Mouse (Mus musculus) cerebellum, adult 2 months (tissue): ENCODE measurements around the gene AI854703. TPM values are rescaled to one million over a fixed set of nuclear protein-coding genes. Genes with fewer than 3 reads are reported as not detected.

Experiments used
- DNase-seq, 2 experiments: peaks; one replicate each; pipeline ENCODE4 v3.0.0; 2021
- H3K27ac ChIP-seq: fragments of 200-500 bp; 2 replicates; pipeline ENCODE4 v1.5.1; 2012; ENCODE audit warnings: low read length, control low read depth, inconsistent platforms; ENCODE audit not compliant: insufficient read depth
- H3K27me3 ChIP-seq: fragments of 200-500 bp; 2 replicates; pipeline ENCODE4 v1.6.1; 2012; ENCODE audit warnings: inconsistent platforms, mild to moderate bottlenecking, low read length, moderate library complexity; ENCODE audit not compliant: control insufficient read depth, insufficient read depth
- H3K4me1 ChIP-seq: fragments of 200-500 bp; 2 replicates; pipeline ENCODE4 v1.6.1; 2011; ENCODE audit warnings: low read length; ENCODE audit not compliant: control insufficient read depth, insufficient read depth
- H3K4me3 ChIP-seq: fragments of 200-500 bp; replicated peaks from 2 replicates; pipeline ENCODE3; 2011; ENCODE audit warnings: mild to moderate bottlenecking, low read depth, low read length, control low read depth; ENCODE audit not compliant: insufficient read depth
- CTCF ChIP-seq: fragments of 200-500 bp; IDR thresholded peaks from 2 replicates; pipeline ENCODE4 v1.5.1; 2011; ENCODE audit warnings: low read depth, mild to moderate bottlenecking, control low read depth, low read length, moderate library complexity, borderline replicate concordance; ENCODE audit not compliant: insufficient read depth
- POLR2A ChIP-seq: fragments of 200-500 bp; IDR thresholded peaks from 2 replicates; pipeline ENCODE4 v1.6.1; 2011; ENCODE audit warnings: low read length, control low read depth, borderline replicate concordance; ENCODE audit not compliant: insufficient read depth
- WGBS: fragments of 180-500 bp; shearing (Covaris S2); methylation state at CpG from one replicate; pipeline ENCODE4 v1.1.7; 2018; 5-methylcytosine and 5-hydroxymethylcytosine counted together
- polyA plus RNA-seq: library from polyadenylated mRNA; depleted of rRNA; stranded (reverse); fragments of >200 nt; gene quantifications from 2 replicates; pipeline ENCODE4 v1.2.3, GENCODE M21; 2012

The AI854703 gene
- polyA plus RNA-seq, 1 experiment: 35.2 TPM

GRCm38 (mm10) chr6:48668022-48668421 is 41.5 kb downstream of the AI854703 start:
- TF ChIP-seq CTCF (no peak), POLR2A (no peak)
- H3K4me3 ChIP-seq: no peak overlapping the region
- DNase-seq: no peak

GRCm38 (mm10) chr6:48669446-48669969 is 42.9 kb downstream of the AI854703 start:
- Histone ChIP-seq H3K4me1 (no peaks in the 10 kb centered on the region), H3K27ac (no peak overlapping the region), H3K27me3 (no peaks in the 10 kb centered on the region), H3K4me3 (no peak overlapping the region)
- TF ChIP-seq POLR2A: no peak
- TF ChIP-seq CTCF: no peak
- WGBS: 69% methylated on average over 2 of the region's 2 CpGs
- DNase-seq: no peak

More at GRCm38 (mm10) chr6:48668022-48668421, 41.5 kb downstream of the AI854703 start:
- Histone ChIP-seq H3K4me1 (no peaks in the 10 kb centered on the region), H3K27me3 (no peaks in the 10 kb centered on the region), H3K27ac (no peak overlapping the region)

- Histone ChIP-seq H3K4me3 (no peak overlapping the region), H3K4me1 (no peaks in the 10 kb centered on the region; the same call in 1 of the 2 replicates), H3K27me3 (no peaks in the 10 kb centered on the region), H3K27ac (no peak overlapping the region)
- 96% methylated on average over 9 of the region's 9 CpGs for WGBS
- no peak for TF ChIP-seq POLR2A
- no peak for TF ChIP-seq CTCF
- DNase-seq: no peak
These were observed 47.9 kb downstream of the AI854703 start for GRCm38 (mm10) chr6:48674291-48675058.

GRCm38 (mm10) chr6:48675400-48675930 is 48.9 kb downstream of the AI854703 start:
- WGBS: 60% methylated on average over 10 of the region's 10 CpGs
- DNase-seq: no peak
- H3K27ac ChIP-seq: no peak overlapping the region
- no peaks in the 10 kb centered on the region; the same call in 1 of the 2 replicates for H3K4me1 ChIP-seq
- TF ChIP-seq CTCF (no peak), POLR2A (no peak)
- H3K27me3 ChIP-seq: no peaks in the 10 kb centered on the region
- H3K4me3 ChIP-seq: no peak overlapping the region

- H3K27ac ChIP-seq: no peak within 1 kb of the TSS
- no peaks in the 10 kb centered on the region for H3K27me3 ChIP-seq
- no peak within 1 kb of the TSS for H3K4me3 ChIP-seq
- TF ChIP-seq CTCF (no peak), POLR2A (no peak)
- WGBS: 39% methylated on average over 13 of the region's 13 CpGs
- no peak for DNase-seq
- no peaks in the 10 kb centered on the region; the same call in 1 of the 2 replicates for H3K4me1 ChIP-seq
These were observed 49.6 kb downstream of the AI854703 start, which contains the start of gene Gimap9 for GRCm38 (mm10) chr6:48675931-48676859. Gimap9 (plus strand) TSS chr6:48676129.

- WGBS: 34% methylated on average over 5 of the region's 5 CpGs
- Histone ChIP-seq H3K4me3 (no peak overlapping the region), H3K27ac (no peak overlapping the region), H3K4me1 (no peaks in the 10 kb centered on the region; the same call in 1 of the 2 replicates), H3K27me3 (no peaks in the 10 kb centered on the region)
- TF ChIP-seq POLR2A (no peak), CTCF (no peak)
- DNase-seq: no peak
These were observed 50.4 kb downstream of the AI854703 start for GRCm38 (mm10) chr6:48676860-48677415.
